Mouse (Mus musculus) embryonic facial prominence, embryonic 14.5 days (tissue): ENCODE measurements around the gene Hmx3. TPM values are rescaled to one million over a fixed set of nuclear protein-coding genes. Genes with fewer than 3 reads are reported as not detected.
A peak's percentile ranks its signal among the peaks of the same experiment; 100 is the strongest.

Experiments
- ATAC-seq: fragments of 200-750 bp; cut with Nextera tagmentation; 2 replicates; pipeline ENCODE4 v1.8.0; 2017; ENCODE audit warnings: low read depth, moderate number of reproducible peaks, moderate TSS enrichment
- DNase-seq: peaks from one replicate; pipeline ENCODE4 v3.0.0-alpha.2; 2015; ENCODE audit warnings: low spot score
- H3K27ac ChIP-seq: fragments of 300-500 bp; sonication (generic); replicated peaks from 2 replicates; pipeline ENCODE4 v1.5.1; 2014; ENCODE audit warnings: low read depth, mild to moderate bottlenecking, low read length, moderate library complexity
- H3K27me3 ChIP-seq: fragments of 300-500 bp; sonication (generic); replicated peaks from 2 replicates; pipeline ENCODE4 v1.6.1; 2014; ENCODE audit warnings: low read length; ENCODE audit not compliant: control insufficient read depth, insufficient read depth
- H3K36me3 ChIP-seq: fragments of 300-500 bp; sonication (generic); 2 replicates; pipeline ENCODE4 v1.6.1; 2014; ENCODE audit warnings: low read length, mixed read lengths; ENCODE audit not compliant: control insufficient read depth, insufficient read depth
- H3K4me1 ChIP-seq: fragments of 300-500 bp; sonication (generic); 2 replicates; pipeline ENCODE4 v1.6.1; 2014; ENCODE audit warnings: antibody characterized with exemption, low read length; ENCODE audit not compliant: control insufficient read depth, insufficient read depth
- H3K4me2 ChIP-seq: fragments of 300-500 bp; sonication (generic); 2 replicates; pipeline ENCODE4 v1.6.1; 2014; ENCODE audit warnings: low read depth, mild to moderate bottlenecking, low read length, moderate library complexity, mixed read lengths
- H3K4me3 ChIP-seq: fragments of 300-500 bp; sonication (generic); 2 replicates; pipeline ENCODE4 v1.5.1; 2014; ENCODE audit warnings: low read depth, mild to moderate bottlenecking, low read length
- H3K9ac ChIP-seq: fragments of 300-500 bp; sonication (generic); 2 replicates; pipeline ENCODE4 v1.6.1; 2014; ENCODE audit warnings: low read depth, mild to moderate bottlenecking, low read length, moderate library complexity, mixed read lengths
- H3K9me3 ChIP-seq: fragments of 300-500 bp; sonication (generic); 2 replicates; pipeline ENCODE4 v1.6.1; 2016; ENCODE audit warnings: low read length; ENCODE audit not compliant: control insufficient read depth
- WGBS: fragments of 180-500 bp; shearing (Covaris S2); extraction: QIAGEN DNeasy Blood & Tissue Kit; methylation state at CpG from one replicate; pipeline ENCODE4 v1.1.7; 2014; 5-methylcytosine and 5-hydroxymethylcytosine counted together
- polyA plus RNA-seq: library from polyadenylated mRNA; unstranded; fragments of >200 nt; fragmentation: Nextera tagmentation; extraction: Ambion mirVana; gene quantifications from 2 replicates; pipeline ENCODE4 v1.2.1, GENCODE M21; 2014

Hmx3 gene
- polyA plus RNA-seq, 1 experiment from 2014 or later: 0.26 TPM

DNA sequence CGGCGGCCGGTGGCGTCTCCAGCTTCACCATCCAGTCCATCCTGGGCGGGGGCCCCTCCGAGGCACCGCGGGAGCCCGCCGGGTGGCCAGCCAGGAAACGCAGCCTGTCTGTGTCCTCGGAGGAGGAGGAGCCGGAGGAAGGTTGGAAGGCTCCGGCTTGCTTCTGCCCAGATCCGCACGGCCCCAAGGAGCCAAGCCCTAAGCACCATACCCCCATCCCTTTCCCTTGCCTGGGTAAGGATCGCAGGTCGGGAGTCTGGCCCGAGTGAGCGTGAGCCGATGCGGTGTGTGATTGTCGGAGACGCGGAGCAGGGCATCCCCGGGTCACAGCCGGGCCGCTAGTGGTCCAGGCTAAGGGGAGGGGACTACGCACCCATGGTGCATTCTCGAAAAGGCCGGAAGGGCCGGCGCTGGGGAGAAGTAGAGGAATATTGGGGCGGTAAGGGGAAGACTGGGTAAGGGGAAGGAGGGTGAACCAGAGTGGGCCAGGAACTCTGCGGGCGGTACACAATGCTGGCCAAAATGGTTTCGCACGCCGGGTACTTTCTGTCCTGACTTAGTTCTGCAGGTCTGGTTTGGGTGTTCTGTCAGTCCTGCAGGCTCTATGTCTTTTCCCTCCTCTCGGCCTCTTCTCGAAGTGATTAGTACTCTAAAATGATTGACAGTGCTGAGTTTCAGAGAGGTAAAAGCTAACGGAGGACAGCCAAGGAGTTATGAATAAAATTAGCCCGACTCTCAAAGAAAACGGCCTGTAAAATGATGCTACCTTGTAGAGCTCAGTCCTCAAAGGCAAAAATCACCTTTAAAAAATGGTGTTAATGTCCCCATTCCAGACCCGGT lies 11.9 kb downstream of the Hmx3 start:
- ATAC-seq (peak; percentile 30), DNase-seq (no peak)
- Histone ChIP-seq H3K4me1 (peaks cover 13% of the 10 kb centered on the region), H3K4me3 (peak overlapping the region; percentile 34), H3K36me3 (no peaks in the 10 kb centered on the region), H3K9me3 (no peaks in the 10 kb centered on the region), H3K9ac (no peak overlapping the region), H3K27me3 (peaks cover 100% of the 10 kb centered on the region), H3K27ac (no peak overlapping the region), H3K4me2 (peak overlapping the region; percentile 55)
- under 1% methylated on average over 37 of the region's 45 CpGs for WGBS

DNA sequence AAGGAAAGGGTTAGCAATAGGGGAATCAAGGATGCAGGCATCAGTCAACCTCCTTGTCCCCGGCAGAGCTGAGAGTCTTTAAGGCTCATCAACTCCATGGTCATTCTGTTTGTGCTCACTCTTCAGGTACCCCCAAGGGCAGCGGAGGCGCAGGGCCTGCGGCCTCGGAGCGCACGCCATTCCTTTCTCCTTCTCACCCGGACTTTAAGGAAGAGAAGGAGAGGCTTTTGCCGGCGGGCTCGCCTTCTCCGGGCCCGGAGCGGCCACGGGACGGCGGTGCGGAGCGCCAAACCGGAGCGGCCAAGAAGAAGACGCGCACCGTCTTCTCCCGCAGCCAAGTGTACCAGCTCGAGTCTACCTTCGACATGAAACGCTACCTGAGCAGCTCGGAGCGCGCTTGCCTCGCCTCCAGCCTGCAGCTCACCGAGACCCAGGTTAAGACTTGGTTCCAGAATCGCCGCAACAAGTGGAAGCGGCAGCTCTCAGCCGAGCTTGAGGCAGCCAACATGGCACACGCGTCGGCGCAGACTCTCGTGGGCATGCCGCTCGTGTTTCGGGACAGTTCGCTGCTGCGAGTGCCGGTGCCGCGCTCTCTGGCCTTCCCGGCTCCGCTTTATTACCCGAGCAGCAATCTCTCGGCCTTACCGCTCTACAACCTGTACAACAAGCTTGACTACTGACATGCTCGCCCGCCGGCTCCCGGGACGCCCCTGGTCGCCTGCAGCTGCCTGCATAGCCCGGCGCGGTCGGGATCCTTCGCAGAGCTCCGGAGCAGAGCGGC lies 12.8 kb downstream of the Hmx3 start:
- Histone ChIP-seq H3K9ac (no peak overlapping the region), H3K27ac (no peak overlapping the region), H3K4me3 (peak overlapping the region; percentile 21), H3K4me1 (peaks cover 13% of the 10 kb centered on the region), H3K4me2 (peak overlapping the region; percentile 36), H3K36me3 (no peaks in the 10 kb centered on the region), H3K27me3 (peaks cover 92% of the 10 kb centered on the region), H3K9me3 (no peaks in the 10 kb centered on the region)
- DNase-seq (peak; percentile 40), ATAC-seq (no peak)
- WGBS: under 1% methylated on average over 61 of the region's 68 CpGs

DNA sequence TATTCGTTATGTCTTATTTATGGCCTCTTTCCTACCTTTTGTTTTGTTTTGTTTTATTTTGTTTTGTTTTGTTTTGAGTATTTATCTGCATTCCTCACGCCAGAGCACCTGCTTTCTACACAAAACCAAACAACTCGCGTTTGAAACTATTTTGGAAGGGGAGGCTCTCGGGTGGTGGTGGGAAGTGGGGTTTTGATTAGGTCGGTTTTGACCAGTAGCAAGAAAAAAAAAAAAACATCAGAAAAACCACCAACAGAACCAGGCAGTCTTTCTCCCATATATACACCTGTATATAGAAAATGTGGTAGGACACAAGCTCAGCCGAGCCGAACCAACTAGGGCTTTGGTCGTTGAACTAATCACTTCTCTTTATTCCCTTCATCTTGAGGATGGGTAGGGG lies 13.4 kb downstream of the Hmx3 start:
- 2% methylated on average over 9 of the region's 9 CpGs for WGBS
- peak overlapping the region; percentile 21 for H3K4me3 ChIP-seq
- H3K4me1 ChIP-seq: peaks cover 17% of the 10 kb centered on the region
- H3K36me3 ChIP-seq: no peaks in the 10 kb centered on the region
- no peak for ATAC-seq
- H3K9ac ChIP-seq: no peak overlapping the region
- no peak for DNase-seq
- no peak overlapping the region for H3K27ac ChIP-seq
- H3K9me3 ChIP-seq: no peaks in the 10 kb centered on the region
- H3K4me2 ChIP-seq: no peak overlapping the region; the same call in 1 of the 2 replicates
- peaks cover 86% of the 10 kb centered on the region for H3K27me3 ChIP-seq

DNA sequence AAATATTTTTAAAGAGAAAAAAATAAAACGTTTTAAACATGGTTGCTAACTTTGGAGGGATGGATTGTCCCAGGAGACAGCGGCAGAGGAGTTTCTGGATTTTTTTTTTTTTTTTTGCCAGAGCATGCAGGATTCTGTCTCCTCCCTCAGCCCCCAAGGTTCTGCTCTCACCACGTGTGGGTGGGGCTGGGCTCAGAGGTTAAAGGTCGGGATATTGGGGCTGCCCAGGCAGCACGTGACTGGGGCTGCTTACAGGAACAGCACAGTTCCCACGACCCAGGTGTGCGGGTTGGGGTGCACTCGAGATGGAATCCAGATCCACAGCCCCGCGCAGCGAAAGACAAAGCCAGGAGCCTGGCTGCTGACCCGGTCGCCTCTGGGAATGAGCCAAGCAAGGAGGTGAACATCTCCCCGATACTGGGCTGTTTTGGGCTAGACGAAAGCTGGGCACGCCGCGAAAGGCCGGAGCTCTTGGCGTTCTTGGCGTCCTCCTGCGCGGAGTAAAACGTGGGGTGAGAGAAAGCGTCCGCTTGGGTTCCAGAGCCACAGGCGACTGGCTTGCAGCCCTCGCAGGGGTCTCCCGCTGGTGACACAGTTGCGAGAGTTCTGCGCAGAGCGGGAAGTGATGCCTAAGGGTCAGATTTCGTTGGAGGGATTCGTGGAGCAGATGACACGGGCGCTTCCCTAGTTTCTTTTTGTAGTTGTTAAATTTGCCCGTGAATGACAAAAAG lies 14.0 kb downstream of the Hmx3 start:
- Histone ChIP-seq H3K9me3 (no peaks in the 10 kb centered on the region), H3K9ac (no peak overlapping the region), H3K4me2 (no peak overlapping the region), H3K4me1 (peaks cover 22% of the 10 kb centered on the region), H3K4me3 (no peak overlapping the region), H3K27me3 (peaks cover 80% of the 10 kb centered on the region), H3K36me3 (peaks cover under 1% of the 10 kb centered on the region; the same call in 1 of the 2 replicates), H3K27ac (no peak overlapping the region)
- DNase-seq (no peak), ATAC-seq (no peak)
- under 1% methylated on average over 37 of the region's 37 CpGs for WGBS

DNA sequence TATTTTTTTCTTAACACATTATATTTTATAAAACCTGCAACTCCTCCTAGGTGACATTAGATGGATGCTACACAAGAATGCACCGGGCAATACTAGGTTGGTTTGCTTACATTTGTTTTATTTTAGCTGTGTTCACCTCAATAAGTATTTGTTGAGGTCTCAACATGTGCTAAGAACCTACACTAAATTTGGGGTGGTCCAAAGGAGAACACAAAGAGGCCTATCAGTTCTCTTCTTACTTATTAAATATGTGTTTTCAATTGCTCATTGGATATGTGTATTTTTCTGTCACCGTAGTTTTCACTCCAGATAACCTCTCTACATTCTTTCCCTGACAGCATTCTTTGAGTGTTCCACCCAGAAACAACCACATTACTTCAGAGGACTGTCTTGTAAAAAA lies 15.1 kb downstream of the Hmx3 start:
- Histone ChIP-seq H3K27ac (no peak overlapping the region), H3K9me3 (no peaks in the 10 kb centered on the region), H3K4me3 (no peak overlapping the region), H3K4me1 (peaks cover 22% of the 10 kb centered on the region), H3K36me3 (peaks cover 11% of the 10 kb centered on the region), H3K27me3 (peaks cover 69% of the 10 kb centered on the region), H3K9ac (no peak overlapping the region), H3K4me2 (no peak overlapping the region)
- 36% methylated on average over 2 of the region's 2 CpGs for WGBS
- no peak for ATAC-seq
- no peak for DNase-seq

DNA sequence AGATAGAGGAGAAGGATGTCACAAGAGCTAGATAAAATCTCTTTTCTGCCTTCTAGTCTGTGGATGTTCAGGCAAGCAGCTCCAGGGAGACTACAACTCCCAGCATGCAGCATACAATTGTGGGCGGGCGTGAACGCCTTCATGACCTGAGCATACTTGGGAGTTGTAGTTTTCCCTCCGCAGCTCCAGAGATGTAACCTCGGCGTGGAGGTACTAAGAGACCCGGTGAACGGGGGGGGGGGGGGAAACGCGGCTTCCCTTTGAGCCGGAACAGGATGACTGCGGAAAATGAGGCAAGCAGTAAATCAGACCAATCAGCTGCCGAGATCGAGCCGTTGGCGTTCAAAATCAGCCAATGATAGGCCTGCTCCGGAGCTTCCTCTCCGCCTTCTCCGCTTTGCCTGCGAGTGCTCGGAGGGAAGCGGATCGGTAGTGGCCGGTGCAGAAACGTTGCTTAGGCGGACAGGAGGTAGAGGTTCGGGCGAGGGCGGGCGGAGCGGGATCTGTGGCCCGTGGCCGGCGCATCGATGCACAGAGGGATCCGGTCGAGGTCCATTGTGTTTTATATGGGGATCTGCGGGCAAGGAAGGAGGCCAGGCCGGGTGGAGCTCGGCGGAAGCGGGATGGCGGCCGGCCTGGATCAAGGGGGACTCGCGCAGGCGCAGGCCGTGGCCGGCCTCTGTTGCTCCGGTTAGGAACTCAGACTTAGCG lies 17.5 kb downstream of the Hmx3 start, which contains the start of gene Bub3:
Gene Bub3, plus strand, starts transcription at position 237 of the 711 bp plus-strand sequence.
- H3K4me1 ChIP-seq: peaks cover 13% of the 10 kb centered on the region
- H3K4me2 ChIP-seq: peak within 1 kb of the TSS; percentile 83
- ATAC-seq: peak; percentile 94
- H3K4me3 ChIP-seq: peak within 1 kb of the TSS; percentile 84
- DNase-seq: peak; percentile 99
- no peaks in the 10 kb centered on the region for H3K9me3 ChIP-seq
- H3K9ac ChIP-seq: peak within 1 kb of the TSS; percentile 87
- H3K27ac ChIP-seq: peak within 1 kb of the TSS; percentile 91
- peaks cover 31% of the 10 kb centered on the region for H3K36me3 ChIP-seq
- peaks cover 45% of the 10 kb centered on the region for H3K27me3 ChIP-seq
- WGBS: 0% methylated on average over 25 of the region's 51 CpGs

DNA sequence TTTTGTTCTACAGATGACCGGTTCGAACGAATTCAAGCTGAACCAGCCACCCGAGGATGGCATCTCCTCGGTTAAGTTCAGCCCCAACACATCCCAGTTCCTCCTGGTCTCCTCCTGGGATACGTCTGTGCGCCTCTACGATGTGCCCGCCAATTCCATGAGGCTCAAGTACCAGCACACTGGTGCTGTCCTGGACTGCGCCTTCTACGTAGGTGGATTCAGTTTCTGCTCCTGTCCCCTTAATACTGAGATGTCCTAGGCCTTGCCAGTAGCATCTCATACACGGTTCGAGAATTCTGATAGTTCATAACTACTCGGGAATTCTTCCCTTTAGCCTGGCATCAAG lies 18.0 kb downstream of the Hmx3 start:
- Histone ChIP-seq H3K27me3 (peaks cover 40% of the 10 kb centered on the region), H3K4me3 (peak overlapping the region; percentile 84), H3K9ac (peak overlapping the region; percentile 87), H3K27ac (peak overlapping the region; percentile 91), H3K4me1 (peaks cover 10% of the 10 kb centered on the region), H3K4me2 (peak overlapping the region; percentile 83), H3K36me3 (peaks cover 35% of the 10 kb centered on the region), H3K9me3 (no peaks in the 10 kb centered on the region)
- WGBS: under 1% methylated on average over 14 of the region's 14 CpGs
- DNase-seq (no peak), ATAC-seq (peak; percentile 16; the same call in 1 of the 2 replicates)

DNA sequence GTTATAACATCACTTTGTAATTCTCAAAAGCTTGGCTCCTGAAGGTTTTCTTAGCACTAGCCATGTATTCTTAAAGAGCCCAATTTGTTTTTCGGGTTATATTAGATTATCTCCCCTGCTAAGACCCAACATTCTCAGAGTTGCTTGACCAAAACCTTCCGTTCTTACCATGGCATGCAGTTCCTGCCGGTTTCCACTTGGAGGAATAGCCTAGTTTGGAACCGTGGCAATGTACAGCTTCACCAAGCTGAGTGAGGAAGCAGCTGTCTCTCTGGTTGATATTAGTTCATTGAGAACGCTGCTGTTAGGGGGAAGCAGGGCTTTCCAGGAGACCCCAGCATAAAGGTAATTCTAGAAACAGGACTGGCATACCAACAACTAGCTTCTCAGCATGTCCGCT lies 32.6 kb downstream of the Hmx3 start:
- no peak overlapping the region for H3K4me3 ChIP-seq
- no peak overlapping the region for H3K27ac ChIP-seq
- ATAC-seq (no peak), DNase-seq (no peak)
- H3K4me1 ChIP-seq: no peaks in the 10 kb centered on the region
- no peaks in the 10 kb centered on the region for H3K27me3 ChIP-seq
- 74% methylated on average over 6 of the region's 6 CpGs for WGBS
- H3K9ac ChIP-seq: no peak overlapping the region
- peaks cover 30% of the 10 kb centered on the region for H3K36me3 ChIP-seq
- no peak overlapping the region for H3K4me2 ChIP-seq
- no peaks in the 10 kb centered on the region for H3K9me3 ChIP-seq
